Mouse (Mus musculus): ENCODE data around the gene Efnb1. TPM values are rescaled to one million over a fixed set of nuclear protein-coding genes. Genes with fewer than 3 reads are reported as not detected.

The Efnb1 gene
- polyA plus RNA-seq, 1 experiment from 2014 or later, result 16.0 TPM

GRCm38 (mm10) chrX:99167014-99167413 lies 31.1 kb downstream of the Efnb1 start:
- H3K27me3 ChIP-seq (replicated peaks; ENCODE audit: control insufficient read depth, insufficient read depth, low read length), result no peaks in the 10 kb centered on the region; the same call in 1 of the 2 replicates
- no peaks in the 10 kb centered on the region for H3K9me3 ChIP-seq (ENCODE audit: control insufficient read depth, low read length)
- WGBS, result 67% methylated on average over 1 of the region's 1 CpGs

GRCm38 (mm10) chrX:99167550-99167949 lies 31.6 kb downstream of the Efnb1 start:
- no peak overlapping the region for H3K27ac ChIP-seq (ENCODE audit: low read depth, low read length)
- H3K9me3 ChIP-seq (ENCODE audit: control insufficient read depth, low read length), result no peaks in the 10 kb centered on the region
- WGBS, result 59% methylated on average over 7 of the region's 7 CpGs
- H3K27me3 ChIP-seq (replicated peaks; ENCODE audit: control insufficient read depth, insufficient read depth, low read length), result no peaks in the 10 kb centered on the region; the same call in 1 of the 2 replicates
- no peak overlapping the region for H3K4me2 ChIP-seq (ENCODE audit: low read length)
- no peak for ATAC-seq
- H3K4me3 ChIP-seq (ENCODE audit: low read length), result no peak overlapping the region
- H3K9ac ChIP-seq (ENCODE audit: low read depth, low read length), result no peak overlapping the region
- no peaks in the 10 kb centered on the region for H3K4me1 ChIP-seq (ENCODE audit: control insufficient read depth, insufficient read depth, low read depth, low read length)
- no peaks in the 10 kb centered on the region for H3K36me3 ChIP-seq (ENCODE audit: control insufficient read depth, insufficient read depth, low read length)

More at GRCm38 (mm10) chrX:99167014-99167413, 31.1 kb downstream of the Efnb1 start:
- no peak for ATAC-seq
- Histone ChIP-seq H3K4me2 (ENCODE audit: low read length) (no peak overlapping the region), H3K36me3 (ENCODE audit: control insufficient read depth, insufficient read depth, low read length) (no peaks in the 10 kb centered on the region), H3K4me3 (ENCODE audit: low read length) (no peak overlapping the region), H3K9ac (ENCODE audit: low read depth, low read length) (no peak overlapping the region), H3K4me1 (ENCODE audit: control insufficient read depth, insufficient read depth, low read depth, low read length) (no peaks in the 10 kb centered on the region), H3K27ac (ENCODE audit: low read depth, low read length) (no peak overlapping the region)

- H3K27me3 ChIP-seq (replicated peaks; ENCODE audit: control insufficient read depth, insufficient read depth, low read length), result no peaks in the 10 kb centered on the region; the same call in none of the 2 replicates
- H3K4me3 ChIP-seq (ENCODE audit: low read length), result no peak overlapping the region
- no peak overlapping the region for H3K27ac ChIP-seq (ENCODE audit: low read depth, low read length)
- no peak overlapping the region for H3K4me2 ChIP-seq (ENCODE audit: low read length)
- no peaks in the 10 kb centered on the region for H3K9me3 ChIP-seq (ENCODE audit: control insufficient read depth, low read length)
- no peak overlapping the region for H3K9ac ChIP-seq (ENCODE audit: low read depth, low read length)
- no peak for ATAC-seq
- H3K4me1 ChIP-seq (ENCODE audit: control insufficient read depth, insufficient read depth, low read depth, low read length), result no peaks in the 10 kb centered on the region
- WGBS, result 42% methylated on average over 5 of the region's 5 CpGs
- no peaks in the 10 kb centered on the region for H3K36me3 ChIP-seq (ENCODE audit: control insufficient read depth, insufficient read depth, low read length)
Observed at GRCm38 (mm10) chrX:99172301-99172700, 36.4 kb downstream of the Efnb1 start.

GRCm38 (mm10) chrX:99185081-99185596 lies 49.2 kb downstream of the Efnb1 start:
- Histone ChIP-seq H3K4me2 (ENCODE audit: low read length) (no peak overlapping the region), H3K4me1 (ENCODE audit: control insufficient read depth, insufficient read depth, low read depth, low read length) (no peaks in the 10 kb centered on the region), H3K36me3 (ENCODE audit: control insufficient read depth, insufficient read depth, low read length) (no peaks in the 10 kb centered on the region), H3K4me3 (ENCODE audit: low read length) (no peak overlapping the region), H3K27me3 (replicated peaks; ENCODE audit: control insufficient read depth, insufficient read depth, low read length) (peaks cover 7% of the 10 kb centered on the region), H3K9ac (ENCODE audit: low read depth, low read length) (no peak overlapping the region), H3K9me3 (ENCODE audit: control insufficient read depth, low read length) (no peaks in the 10 kb centered on the region), H3K27ac (ENCODE audit: low read depth, low read length) (no peak overlapping the region)
- peak; percentile 34; the same call in 1 of the 2 replicates for ATAC-seq
- 28% methylated on average over 5 of the region's 9 CpGs for WGBS

- Histone ChIP-seq H3K27ac (ENCODE audit: low read depth, low read length) (no peak overlapping the region), H3K36me3 (ENCODE audit: control insufficient read depth, insufficient read depth, low read length) (no peaks in the 10 kb centered on the region), H3K4me2 (ENCODE audit: low read length) (no peak overlapping the region), H3K9me3 (ENCODE audit: control insufficient read depth, low read length) (no peaks in the 10 kb centered on the region), H3K9ac (ENCODE audit: low read depth, low read length) (no peak overlapping the region), H3K27me3 (replicated peaks; ENCODE audit: control insufficient read depth, insufficient read depth, low read length) (peaks cover 4% of the 10 kb centered on the region; the same call in 1 of the 2 replicates), H3K4me3 (ENCODE audit: low read length) (no peak overlapping the region), H3K4me1 (ENCODE audit: control insufficient read depth, insufficient read depth, low read depth, low read length) (no peaks in the 10 kb centered on the region)
- no peak; the same call in 1 of the 2 replicates for ATAC-seq
- 39% methylated on average over 10 of the region's 10 CpGs for WGBS
Observed at GRCm38 (mm10) chrX:99186497-99187435, 50.8 kb downstream of the Efnb1 start.

GRCm38 (mm10) chrX:99191441-99192087 lies 55.6 kb downstream of the Efnb1 start:
- Histone ChIP-seq H3K9me3 (ENCODE audit: control insufficient read depth, low read length) (no peaks in the 10 kb centered on the region), H3K27ac (ENCODE audit: low read depth, low read length) (no peak overlapping the region), H3K4me3 (ENCODE audit: low read length) (no peak overlapping the region), H3K36me3 (ENCODE audit: control insufficient read depth, insufficient read depth, low read length) (no peaks in the 10 kb centered on the region), H3K4me1 (ENCODE audit: control insufficient read depth, insufficient read depth, low read depth, low read length) (no peaks in the 10 kb centered on the region), H3K27me3 (replicated peaks; ENCODE audit: control insufficient read depth, insufficient read depth, low read length) (peaks cover 4% of the 10 kb centered on the region; the same call in 1 of the 2 replicates), H3K4me2 (ENCODE audit: low read length) (no peak overlapping the region), H3K9ac (ENCODE audit: low read depth, low read length) (no peak overlapping the region)
- 75% methylated on average over 10 of the region's 10 CpGs for WGBS
- no peak for ATAC-seq

- ATAC-seq, result no peak
- Histone ChIP-seq H3K27me3 (replicated peaks; ENCODE audit: control insufficient read depth, insufficient read depth, low read length) (peaks cover 5% of the 10 kb centered on the region; the same call in 1 of the 2 replicates), H3K27ac (ENCODE audit: low read depth, low read length) (no peak overlapping the region), H3K4me1 (ENCODE audit: control insufficient read depth, insufficient read depth, low read depth, low read length) (peaks cover 6% of the 10 kb centered on the region), H3K4me2 (ENCODE audit: low read length) (no peak overlapping the region), H3K36me3 (ENCODE audit: control insufficient read depth, insufficient read depth, low read length) (no peaks in the 10 kb centered on the region), H3K9me3 (ENCODE audit: control insufficient read depth, low read length) (no peaks in the 10 kb centered on the region), H3K9ac (ENCODE audit: low read depth, low read length) (no peak overlapping the region), H3K4me3 (ENCODE audit: low read length) (no peak overlapping the region)
- 2% methylated on average over 4 of the region's 9 CpGs for WGBS
Observed at GRCm38 (mm10) chrX:99196910-99197309, 61.0 kb downstream of the Efnb1 start.

- no peaks in the 10 kb centered on the region for H3K36me3 ChIP-seq (ENCODE audit: control insufficient read depth, insufficient read depth, low read length)
- H3K9ac ChIP-seq (ENCODE audit: low read depth, low read length), result peak overlapping the region; percentile 47
- peak overlapping the region; percentile 55 for H3K4me2 ChIP-seq (ENCODE audit: low read length)
- H3K4me3 ChIP-seq (ENCODE audit: low read length), result peak overlapping the region; percentile 20; the same call in 1 of the 2 replicates
- H3K27ac ChIP-seq (ENCODE audit: low read depth, low read length), result peak overlapping the region; percentile 72
- H3K9me3 ChIP-seq (ENCODE audit: control insufficient read depth, low read length), result no peaks in the 10 kb centered on the region
- ATAC-seq, result peak; percentile 58
- WGBS, result 37% methylated on average over 5 of the region's 9 CpGs
- peaks cover 5% of the 10 kb centered on the region; the same call in 1 of the 2 replicates for H3K27me3 ChIP-seq (replicated peaks; ENCODE audit: control insufficient read depth, insufficient read depth, low read length)
- peaks cover 6% of the 10 kb centered on the region for H3K4me1 ChIP-seq (ENCODE audit: control insufficient read depth, insufficient read depth, low read depth, low read length)
Observed at GRCm38 (mm10) chrX:99198532-99198931, 62.6 kb downstream of the Efnb1 start.

Data from hindbrain, embryonic 16.5 days (tissue).